Mouse (Mus musculus): Measurements from ENCODE around the gene Ebi3.

DNA sequence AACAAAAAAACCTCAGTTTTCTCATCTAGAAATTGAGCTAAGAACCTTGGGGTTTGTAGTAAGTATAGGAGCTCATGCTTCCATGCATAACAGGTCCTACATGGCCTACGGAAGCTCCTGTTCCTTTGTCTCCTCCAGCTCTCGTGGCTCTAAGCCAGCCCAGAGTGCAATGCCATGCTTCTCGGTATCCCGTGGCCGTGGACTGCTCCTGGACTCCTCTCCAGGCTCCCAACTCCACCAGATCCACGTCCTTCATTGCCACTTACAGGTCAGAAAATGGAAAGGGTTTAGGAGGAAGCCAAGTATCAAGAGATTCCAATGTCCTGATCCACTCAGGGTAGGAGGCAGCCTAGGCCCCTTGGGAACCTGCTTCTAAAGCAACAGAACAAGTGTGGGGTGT lies 1.3 kb downstream of the Ebi3 start:
- TF ChIP-seq POLR2A (IDR thresholded peaks at IDR 0.05; ENCODE audit: insufficient read depth, low read depth, low read length) (no peak), EP300 (IDR thresholded peaks at IDR 0.05; ENCODE audit: insufficient read depth, low read depth, low read length) (no peak)

All from heart, adult 2 months (tissue).